Mouse (Mus musculus) cortical plate, adult 2 months (tissue): ENCODE data around the gene Klhl28.

Experiments used
- CTCF ChIP-seq: fragments of 200-500 bp; IDR thresholded peaks from 2 replicates; pipeline ENCODE4 v1.5.1; 2011; ENCODE audit warnings: mild to moderate bottlenecking, control low read depth, low read length; ENCODE audit not compliant: insufficient read depth; ENCODE audit errors: extremely low read depth
- POLR2A ChIP-seq: fragments of 200-500 bp; IDR thresholded peaks from 2 replicates; pipeline ENCODE4 v1.6.1; 2011; ENCODE audit warnings: mild to moderate bottlenecking, low read length, control low read depth; ENCODE audit not compliant: insufficient read depth; ENCODE audit errors: extremely low read depth

- TF ChIP-seq POLR2A (peak; percentile 82), CTCF (no peak)
These were observed at the start of gene Klhl28, which contains the start of gene Togaram1 for GRCm38 (mm10) chr12:64965124-64966026.
